Mouse (Mus musculus) megakaryocyte, embryonic 14.5 days (primary cell): ENCODE results near the gene Tmem198. TPM values are rescaled to one million over a fixed set of nuclear protein-coding genes. Genes with fewer than 3 reads are reported as not detected.

Experiments
- H3K27me3 ChIP-seq: replicated peaks from 2 replicates; pipeline ENCODE3; 2012; ENCODE audit warnings: inconsistent platforms
- H3K36me3 ChIP-seq: replicated peaks from 2 replicates; pipeline ENCODE3; 2012; ENCODE audit warnings: low read length, inconsistent platforms, mixed read lengths
- H3K4me1 ChIP-seq: 2 replicates; pipeline ENCODE4 v1.6.1; 2012; ENCODE audit warnings: inconsistent platforms
- H3K4me3 ChIP-seq: replicated peaks from 2 replicates; pipeline ENCODE3; 2012; ENCODE audit warnings: moderate library complexity, mild to moderate bottlenecking, inconsistent platforms
- H3K9me3 ChIP-seq: 2 replicates; pipeline ENCODE4 v1.6.1; 2012; ENCODE audit warnings: inconsistent platforms
- FLI1 ChIP-seq: IDR thresholded peaks from 2 replicates; pipeline ENCODE4 v1.6.1; 2012; ENCODE audit warnings: low read length, inconsistent platforms, mixed read lengths
- GATA1 ChIP-seq: IDR thresholded peaks from 3 replicates; pipeline ENCODE4 v1.6.1; 2012; ENCODE audit warnings: mixed read lengths, low read length, inconsistent platforms, borderline replicate concordance
- polyA plus RNA-seq: library from polyadenylated mRNA; stranded (reverse); fragments of >175 nt; gene quantifications from 2 replicates; pipeline ENCODE4 v1.2.3, GENCODE M21; 2012; ENCODE audit warnings: low replicate concordance; ENCODE audit not compliant: insufficient read depth

Gene Tmem198
- polyA plus RNA-seq, 1 experiment, result 1.7 TPM

GRCm38 (mm10) chr1:75503651-75503980 is 24.3 kb downstream of the Tmem198 start:
- H3K4me3 ChIP-seq, result peak overlapping the region; percentile 50
- no peaks in the 10 kb centered on the region for H3K9me3 ChIP-seq
- peaks cover 81% of the 10 kb centered on the region for H3K27me3 ChIP-seq
- H3K4me1 ChIP-seq, result peaks cover 18% of the 10 kb centered on the region
- TF ChIP-seq FLI1, result no peak
- no peak for TF ChIP-seq GATA1
- H3K36me3 ChIP-seq, result peaks cover 18% of the 10 kb centered on the region

- H3K4me1 ChIP-seq, result peaks cover 18% of the 10 kb centered on the region
Observed at GRCm38 (mm10) chr1:75504256-75505045, 25.1 kb downstream of the Tmem198 start.

GRCm38 (mm10) chr1:75505159-75505955 is 26.0 kb downstream of the Tmem198 start:
- Histone ChIP-seq H3K4me3 (peak overlapping the region; percentile 93), H3K9me3 (no peaks in the 10 kb centered on the region), H3K4me1 (peaks cover 18% of the 10 kb centered on the region), H3K36me3 (peaks cover 15% of the 10 kb centered on the region), H3K27me3 (peaks cover 83% of the 10 kb centered on the region)
- TF ChIP-seq FLI1 (no peak), GATA1 (no peak)

More at GRCm38 (mm10) chr1:75504256-75505045, 25.1 kb downstream of the Tmem198 start:
- TF ChIP-seq FLI1 (no peak), GATA1 (no peak)
- Histone ChIP-seq H3K9me3 (no peaks in the 10 kb centered on the region), H3K27me3 (peaks cover 79% of the 10 kb centered on the region), H3K36me3 (peaks cover 15% of the 10 kb centered on the region), H3K4me3 (no peak overlapping the region)

GRCm38 (mm10) chr1:75505956-75506831 is 26.9 kb downstream of the Tmem198 start, which contains the start of gene Obsl1:
Gene Obsl1, minus strand, starts transcription at chr1:75506452.
- Histone ChIP-seq H3K4me3 (peak within 1 kb of the TSS; percentile 93), H3K36me3 (peaks cover 12% of the 10 kb centered on the region), H3K27me3 (peaks cover 86% of the 10 kb centered on the region), H3K4me1 (peaks cover 18% of the 10 kb centered on the region), H3K9me3 (no peaks in the 10 kb centered on the region)
- TF ChIP-seq FLI1 (no peak), GATA1 (no peak)

GRCm38 (mm10) chr1:75507006-75507405 is 27.7 kb downstream of the Tmem198 start, which contains the start of gene Inha:
Gene Inha, plus strand, starts transcription at chr1:75507077.
- H3K36me3 ChIP-seq, result peaks cover 4% of the 10 kb centered on the region
- H3K4me3 ChIP-seq, result peak within 1 kb of the TSS; percentile 93
- peaks cover 88% of the 10 kb centered on the region for H3K27me3 ChIP-seq
- no peak for TF ChIP-seq GATA1
- TF ChIP-seq FLI1, result no peak
- no peaks in the 10 kb centered on the region for H3K9me3 ChIP-seq
- peaks cover 18% of the 10 kb centered on the region for H3K4me1 ChIP-seq

- Histone ChIP-seq H3K36me3 (no peaks in the 10 kb centered on the region), H3K4me1 (peaks cover 18% of the 10 kb centered on the region), H3K9me3 (no peaks in the 10 kb centered on the region), H3K4me3 (no peak overlapping the region), H3K27me3 (peaks cover 75% of the 10 kb centered on the region)
- no peak for TF ChIP-seq GATA1
- TF ChIP-seq FLI1, result no peak
Observed at GRCm38 (mm10) chr1:75509586-75509985, 30.3 kb downstream of the Tmem198 start.

- Histone ChIP-seq H3K4me1 (peaks cover 17% of the 10 kb centered on the region), H3K9me3 (no peaks in the 10 kb centered on the region), H3K27me3 (peaks cover 69% of the 10 kb centered on the region), H3K36me3 (no peaks in the 10 kb centered on the region), H3K4me3 (no peak overlapping the region)
- TF ChIP-seq FLI1, result no peak
Observed at GRCm38 (mm10) chr1:75510154-75510553, 30.8 kb downstream of the Tmem198 start.

- Histone ChIP-seq H3K9me3 (no peaks in the 10 kb centered on the region), H3K4me1 (peaks cover 6% of the 10 kb centered on the region), H3K36me3 (no peaks in the 10 kb centered on the region), H3K27me3 (peaks cover 56% of the 10 kb centered on the region), H3K4me3 (no peak overlapping the region)
- TF ChIP-seq FLI1, result no peak
- TF ChIP-seq GATA1, result no peak
Observed at GRCm38 (mm10) chr1:75511437-75512210, 32.3 kb downstream of the Tmem198 start.

- Histone ChIP-seq H3K4me3 (no peak overlapping the region), H3K27me3 (peaks cover 50% of the 10 kb centered on the region), H3K4me1 (peaks cover 9% of the 10 kb centered on the region), H3K9me3 (no peaks in the 10 kb centered on the region), H3K36me3 (no peaks in the 10 kb centered on the region)
- TF ChIP-seq GATA1 (no peak), FLI1 (no peak)
Observed at GRCm38 (mm10) chr1:75512550-75512949, 33.2 kb downstream of the Tmem198 start.
